Mouse (Mus musculus) lung, postnatal 0 days (tissue): ENCODE measurements at regions not wholly inside any gene's neighbourhood (a gene's known extent, or its start where the extent isn't known, plus 50 kb on each side); places are given as distances from the start of the nearest gene placed in this dataset.

Experiments used
- ATAC-seq: fragments of 200-750 bp; cut with Nextera tagmentation; 2 replicates; pipeline ENCODE4 v1.8.0; 2017; ENCODE audit warnings: moderate library complexity
- DNase-seq: peaks from one replicate; pipeline ENCODE4 v3.0.0-alpha.2; 2016; ENCODE audit warnings: low spot score
- H3K27ac ChIP-seq: fragments of 300-500 bp; sonication (generic); 2 replicates; pipeline ENCODE4 v1.5.1; 2014; ENCODE audit warnings: antibody characterized with exemption, mild to moderate bottlenecking, low read length, mixed read lengths
- H3K27me3 ChIP-seq: fragments of 300-500 bp; sonication (generic); replicated peaks from 2 replicates; pipeline ENCODE4 v1.6.1; 2014; ENCODE audit warnings: low read length, mixed read lengths; ENCODE audit not compliant: insufficient read depth
- H3K36me3 ChIP-seq: fragments of 300-500 bp; sonication (generic); 2 replicates; pipeline ENCODE4 v1.6.1; 2014; ENCODE audit warnings: low read length, mixed read lengths; ENCODE audit not compliant: insufficient read depth
- H3K4me1 ChIP-seq: fragments of 300-500 bp; sonication (generic); 2 replicates; pipeline ENCODE4 v1.6.1; 2014; ENCODE audit warnings: antibody characterized with exemption, low read depth, low read length, mixed read lengths; ENCODE audit not compliant: insufficient read depth
- H3K4me2 ChIP-seq: fragments of 300-500 bp; sonication (generic); replicated peaks from 2 replicates; pipeline ENCODE4 v1.6.1; 2014; ENCODE audit warnings: low read depth, mild to moderate bottlenecking, low read length, moderate library complexity, mixed read lengths
- H3K4me3 ChIP-seq: fragments of 300-500 bp; sonication (generic); 2 replicates; pipeline ENCODE4 v1.5.1; 2014; ENCODE audit warnings: low read depth, low read length
- H3K9ac ChIP-seq: fragments of 300-500 bp; sonication (generic); replicated peaks from 2 replicates; pipeline ENCODE4 v1.6.1; 2014; ENCODE audit warnings: low read depth, mild to moderate bottlenecking
- H3K9me3 ChIP-seq: fragments of 300-500 bp; sonication (generic); 2 replicates; pipeline ENCODE4 v1.6.1; 2016; ENCODE audit warnings: low read length, mixed read lengths
- CTCF ChIP-seq: IDR thresholded peaks from 2 replicates; pipeline ENCODE4 v1.5.1; 2016; ENCODE audit warnings: antibody characterized with exemption, mild to moderate bottlenecking
- EP300 ChIP-seq: IDR thresholded peaks from 2 replicates; pipeline ENCODE4 v1.6.1; 2016; ENCODE audit warnings: antibody characterized with exemption, mild to moderate bottlenecking, control low read depth
- WGBS: fragments of 180-500 bp; shearing (Covaris S2); extraction: QIAGEN DNeasy Blood & Tissue Kit; methylation state at CpG from one replicate; pipeline ENCODE4 v1.1.7; 2014; 5-methylcytosine and 5-hydroxymethylcytosine counted together

GRCm38 (mm10) chr13:84437586-84438443 lies 215.7 kb downstream of the Tmem161b start:
- DNase-seq = no peak
- H3K9me3 ChIP-seq = no peaks in the 10 kb centered on the region
- no peak for ATAC-seq
- no peaks in the 10 kb centered on the region for H3K4me1 ChIP-seq
- no peak overlapping the region for H3K4me3 ChIP-seq
- 68% methylated on average over 5 of the region's 5 CpGs for WGBS
- TF ChIP-seq CTCF (no peak), EP300 (no peak)
- H3K36me3 ChIP-seq = no peaks in the 10 kb centered on the region
- H3K27me3 ChIP-seq = no peaks in the 10 kb centered on the region
- no peak overlapping the region for H3K27ac ChIP-seq
- H3K4me2 ChIP-seq = no peak overlapping the region
- H3K9ac ChIP-seq = no peak overlapping the region

GRCm38 (mm10) chr13:84438444-84438766 lies 216.3 kb downstream of the Tmem161b start:
- Histone ChIP-seq H3K9me3 (no peaks in the 10 kb centered on the region), H3K4me2 (no peak overlapping the region), H3K27ac (no peak overlapping the region), H3K9ac (no peak overlapping the region), H3K4me3 (no peak overlapping the region), H3K36me3 (no peaks in the 10 kb centered on the region), H3K4me1 (no peaks in the 10 kb centered on the region), H3K27me3 (no peaks in the 10 kb centered on the region)
- DNase-seq = no peak
- ATAC-seq = no peak
- TF ChIP-seq CTCF (no peak), EP300 (no peak)
- WGBS = 73% methylated on average over 2 of the region's 2 CpGs

- Histone ChIP-seq H3K27me3 (no peaks in the 10 kb centered on the region), H3K4me1 (no peaks in the 10 kb centered on the region), H3K36me3 (no peaks in the 10 kb centered on the region), H3K4me3 (no peak overlapping the region), H3K27ac (no peak overlapping the region), H3K9ac (no peak overlapping the region), H3K4me2 (no peak overlapping the region), H3K9me3 (no peaks in the 10 kb centered on the region)
- no peak for DNase-seq
- TF ChIP-seq EP300 (no peak), CTCF (no peak)
- WGBS = 85% methylated on average over 2 of the region's 2 CpGs
- ATAC-seq = no peak
Measured at GRCm38 (mm10) chr13:84448514-84448913, 226.4 kb downstream of the Tmem161b start.

- no peak overlapping the region for H3K27ac ChIP-seq
- H3K9ac ChIP-seq = no peak overlapping the region
- TF ChIP-seq CTCF (no peak), EP300 (no peak)
- no peak overlapping the region for H3K4me3 ChIP-seq
- 58% methylated on average over 6 of the region's 6 CpGs for WGBS
- no peaks in the 10 kb centered on the region for H3K4me1 ChIP-seq
- peak; percentile 6 for DNase-seq
- H3K36me3 ChIP-seq = no peaks in the 10 kb centered on the region
- no peaks in the 10 kb centered on the region for H3K27me3 ChIP-seq
- H3K4me2 ChIP-seq = no peak overlapping the region
- peak; percentile 75 for ATAC-seq
- no peaks in the 10 kb centered on the region for H3K9me3 ChIP-seq
Measured at GRCm38 (mm10) chr13:84449001-84449551, 227.0 kb downstream of the Tmem161b start.
